Mouse (Mus musculus): ENCODE results near the gene Ccdc167. TPM values are rescaled to one million over a fixed set of nuclear protein-coding genes. Genes with fewer than 3 reads are reported as not detected.
A peak's percentile ranks its signal among the peaks of the same experiment; 100 is the strongest.

The Ccdc167 gene
- total RNA-seq, 2 experiments from 2014 or later: 5.9 to 6.3 TPM

- DNase-seq (ENCODE audit: low spot score): no peak
Measured at GRCm38 (mm10) chr17:29687373-29687772, 29.5 kb downstream of the Ccdc167 start.

- DNase-seq (ENCODE audit: low spot score): no peak
Measured at GRCm38 (mm10) chr17:29686771-29687170, 30.1 kb downstream of the Ccdc167 start.

- no peak for DNase-seq (ENCODE audit: low spot score)
Measured at GRCm38 (mm10) chr17:29684275-29684674, 32.6 kb downstream of the Ccdc167 start.

- DNase-seq (ENCODE audit: low spot score): no peak
Measured at GRCm38 (mm10) chr17:29683127-29683526, 33.7 kb downstream of the Ccdc167 start.

- no peak for DNase-seq (ENCODE audit: low spot score)
Measured at GRCm38 (mm10) chr17:29682261-29682660, 34.6 kb downstream of the Ccdc167 start.

GRCm38 (mm10) chr17:29681669-29682068, 35.2 kb downstream of the Ccdc167 start:
- no peak for DNase-seq (ENCODE audit: low spot score)

- no peak for DNase-seq (ENCODE audit: low spot score)
Measured at GRCm38 (mm10) chr17:29680921-29681320, 35.9 kb downstream of the Ccdc167 start.

GRCm38 (mm10) chr17:29680174-29680573, 36.7 kb downstream of the Ccdc167 start:
- no peak for DNase-seq (ENCODE audit: low spot score)

GRCm38 (mm10) chr17:29679038-29679767, 37.6 kb downstream of the Ccdc167 start:
- no peak for DNase-seq (ENCODE audit: low spot score)

GRCm38 (mm10) chr17:29678526-29678925, 38.3 kb downstream of the Ccdc167 start:
- no peak for DNase-seq (ENCODE audit: low spot score)

GRCm38 (mm10) chr17:29673325-29673724, 43.5 kb downstream of the Ccdc167 start:
- no peak for DNase-seq (ENCODE audit: low spot score)

- DNase-seq (ENCODE audit: low spot score): no peak
Measured at GRCm38 (mm10) chr17:29671021-29671420, 45.8 kb downstream of the Ccdc167 start.

- DNase-seq (ENCODE audit: low spot score): no peak
Measured at GRCm38 (mm10) chr17:29669936-29670335, 46.9 kb downstream of the Ccdc167 start.

- DNase-seq (ENCODE audit: low spot score): no peak
Measured at GRCm38 (mm10) chr17:29669030-29669429, 47.8 kb downstream of the Ccdc167 start.

GRCm38 (mm10) chr17:29668051-29668986, 48.5 kb downstream of the Ccdc167 start:
- no peak for DNase-seq (ENCODE audit: low spot score)

- no peak for DNase-seq (ENCODE audit: low spot score)
Measured at GRCm38 (mm10) chr17:29662145-29662544, 54.7 kb downstream of the Ccdc167 start.

- DNase-seq (ENCODE audit: low spot score): no peak
Measured at GRCm38 (mm10) chr17:29660762-29661391, 56.0 kb downstream of the Ccdc167 start.

- DNase-seq (ENCODE audit: low spot score): peak; percentile 96
Measured at GRCm38 (mm10) chr17:29660076-29660761, 56.6 kb downstream of the Ccdc167 start, which contains the start of gene Cmtr1. TSS of gene Cmtr1 (plus strand) at chr17:29660595.

GRCm38 (mm10) chr17:29658249-29658648, 58.6 kb downstream of the Ccdc167 start:
- DNase-seq (ENCODE audit: low spot score): no peak

GRCm38 (mm10) chr17:29642219-29642618, 74.6 kb downstream of the Ccdc167 start:
- no peak for DNase-seq (ENCODE audit: low spot score)

- no peak for DNase-seq (ENCODE audit: low spot score)
Measured at GRCm38 (mm10) chr17:29640971-29641370, 75.9 kb downstream of the Ccdc167 start.
